9 mouse cellular contexts compared by ENCODE assay signal in genomic region chr7:6191376-6191775, GRCm38 (mm10). TPM values are rescaled to one million over a fixed set of nuclear protein-coding genes. Genes with fewer than 3 reads are reported as not detected.
DNase-seq lines count a peak whose midpoint lies in the region; ATAC-seq lines count a peak whose summit lies in the region.
"Had no signal": no experiment of that assay in that cellular context is flagged by ENCODE, and none has a peak within 500 bp of the region (broad histone marks: within the 10 kb centered on the region; RNA-seq: fewer than 3 reads in every experiment).

No protein-coding gene starts in this region.

- H3K4me1 ChIP-seq in midbrain, embryonic 10.5 days, result no peaks in the 10 kb centered on the region
- no peaks in the 10 kb centered on the region for H3K4me1 ChIP-seq in midbrain, embryonic 16.5 days (ENCODE audit: control insufficient read depth, insufficient read depth, low read length)
- H3K4me1 ChIP-seq in forebrain, embryonic 14.5 days (ENCODE audit: control insufficient read depth, insufficient read depth, low read length), result no peaks in the 10 kb centered on the region
- H3K4me1 ChIP-seq in limb, embryonic 10.5 days, result peaks cover 4% of the 10 kb centered on the region

- no peak for ATAC-seq in midbrain, embryonic 16.5 days
- peak; percentile 36; the same call in 1 of the 2 replicates for ATAC-seq in forebrain, embryonic 14.5 days
- peak; percentile 74 for ATAC-seq in inflammation-experienced regulatory T-cells, adult 6 months

- H3K9me3 ChIP-seq in midbrain, embryonic 10.5 days (replicated peaks), result peaks cover 8% of the 10 kb centered on the region; the same call in 1 of the 2 replicates
- no peaks in the 10 kb centered on the region for H3K9me3 ChIP-seq in midbrain, embryonic 16.5 days (replicated peaks; ENCODE audit: control insufficient read depth, low read length, poor library complexity, severe bottlenecking)
- no peaks in the 10 kb centered on the region for H3K9me3 ChIP-seq in forebrain, embryonic 14.5 days (replicated peaks; ENCODE audit: control insufficient read depth, low read length)
- H3K9me3 ChIP-seq in limb, embryonic 10.5 days (replicated peaks), result no peaks in the 10 kb centered on the region

- WGBS in midbrain, embryonic 10.5 days, result 35% methylated on average over 3 of the region's 3 CpGs
- 44% methylated on average over 3 of the region's 3 CpGs for WGBS in midbrain, embryonic 16.5 days
- WGBS in forebrain, embryonic 14.5 days, result 48% methylated on average over 3 of the region's 3 CpGs
- WGBS in limb, embryonic 10.5 days, result 38% methylated on average over 3 of the region's 3 CpGs

- no peak overlapping the region for H3K27ac ChIP-seq in midbrain, embryonic 10.5 days (replicated peaks)
- no peak overlapping the region for H3K27ac ChIP-seq in midbrain, embryonic 16.5 days (ENCODE audit: low read length)
- no peak overlapping the region for H3K27ac ChIP-seq in forebrain, embryonic 14.5 days (ENCODE audit: low read depth, low read length)
- no peak overlapping the region for H3K27ac ChIP-seq in limb, embryonic 10.5 days

- H3K9ac ChIP-seq in midbrain, embryonic 16.5 days (ENCODE audit: low read depth, low read length), result no peak overlapping the region
- no peak overlapping the region for H3K9ac ChIP-seq in forebrain, embryonic 14.5 days (ENCODE audit: low read length)

- H3K36me3 ChIP-seq in midbrain, embryonic 10.5 days, result peaks cover 44% of the 10 kb centered on the region
- peaks cover 25% of the 10 kb centered on the region for H3K36me3 ChIP-seq in midbrain, embryonic 16.5 days (ENCODE audit: control insufficient read depth, insufficient read depth, low read length)
- peaks cover 44% of the 10 kb centered on the region for H3K36me3 ChIP-seq in forebrain, embryonic 14.5 days (ENCODE audit: control insufficient read depth, insufficient read depth, low read length)
- peaks cover 40% of the 10 kb centered on the region for H3K36me3 ChIP-seq in limb, embryonic 10.5 days

- H3K27me3 ChIP-seq in midbrain, embryonic 10.5 days (ENCODE audit: low read depth, poor library complexity, severe bottlenecking), result peaks cover 13% of the 10 kb centered on the region
- no peaks in the 10 kb centered on the region for H3K27me3 ChIP-seq in midbrain, embryonic 16.5 days (ENCODE audit: control insufficient read depth, insufficient read depth, low read depth, low read length)
- H3K27me3 ChIP-seq in forebrain, embryonic 14.5 days (replicated peaks; ENCODE audit: control insufficient read depth, insufficient read depth, low read length), result no peaks in the 10 kb centered on the region
- peaks cover 21% of the 10 kb centered on the region for H3K27me3 ChIP-seq in limb, embryonic 10.5 days (ENCODE audit: low read depth, poor library complexity, severe bottlenecking)

- no peak overlapping the region for H3K4me3 ChIP-seq in midbrain, embryonic 10.5 days
- no peak overlapping the region for H3K4me3 ChIP-seq in midbrain, embryonic 16.5 days (ENCODE audit: low read depth, low read length)
- no peak overlapping the region for H3K4me3 ChIP-seq in forebrain, embryonic 14.5 days (ENCODE audit: low read depth, low read length)
- H3K4me3 ChIP-seq in limb, embryonic 10.5 days, result no peak overlapping the region

- no peak overlapping the region for H3K4me2 ChIP-seq in midbrain, embryonic 16.5 days (ENCODE audit: low read length)
- no peak overlapping the region for H3K4me2 ChIP-seq in forebrain, embryonic 14.5 days (ENCODE audit: low read length)

- peak; percentile 54 for DNase-seq in midbrain, embryonic 10.5 days (ENCODE audit: low spot score)
- DNase-seq in brain, adult 2 months (ENCODE audit: low read depth, low spot score), result peak; percentile 90
- DNase-seq in forebrain, embryonic 14.5 days (ENCODE audit: low spot score), result peak; percentile 73
- peak; percentile 76 for DNase-seq in limb, embryonic 10.5 days (ENCODE audit: low spot score)
- DNase-seq in retina, embryonic 14.5 days (ENCODE audit: low spot score), result peak; percentile 85
- peak; percentile 22 to 79 for DNase-seq in urinary bladder, adult 18-20 months (ENCODE audit: low spot score in 2 of 2)

RNA-seq across cellular contexts. Expression of gene Galp, which starts 5.5 kb away (rescaled TPM):
- not detected in 2 replicates for polyA plus RNA-seq in midbrain, embryonic 10.5 days (2016; fragmentation: Nextera tagmentation; extraction: Ambion mirVana)
- polyA plus RNA-seq in midbrain, embryonic 16.5 days (2015; fragmentation: Nextera tagmentation; extraction: Ambion mirVana), result not detected in 2 replicates
- polyA plus RNA-seq in forebrain, embryonic 14.5 days (2014; fragmentation: Nextera tagmentation; extraction: Ambion mirVana), result not detected in 2 replicates
- polyA plus RNA-seq in inflammation-experienced regulatory T-cells, adult 6 months (2017; shearing (Covaris generic)), result not detected
- polyA plus RNA-seq in limb, embryonic 10.5 days (2016; fragmentation: Nextera tagmentation; extraction: Ambion mirVana), result not detected in 2 replicates
- polyA plus RNA-seq: stomach, embryonic 14.5 days had no signal

RNA-seq across cellular contexts. Expression of gene Zfp444, which starts 19.4 kb away (rescaled TPM):
- polyA plus RNA-seq in midbrain, embryonic 10.5 days (2016; fragmentation: Nextera tagmentation; extraction: Ambion mirVana), result 81.8 and 86.1 TPM in 2 replicates
- polyA plus RNA-seq in midbrain, embryonic 16.5 days (2015; fragmentation: Nextera tagmentation; extraction: Ambion mirVana), result 94.9 and 95.7 TPM in 2 replicates
- 88.2 and 96.3 TPM in 2 replicates for polyA plus RNA-seq in forebrain, embryonic 14.5 days (2014; fragmentation: Nextera tagmentation; extraction: Ambion mirVana)
- 1 to 10 TPM; 6.3 to 7.5 (median 6.4) TPM for polyA plus RNA-seq in inflammation-experienced regulatory T-cells, adult 6 months (2017; shearing (Covaris generic))
- 85.6 and 88.3 TPM in 2 replicates for polyA plus RNA-seq in limb, embryonic 10.5 days (2016; fragmentation: Nextera tagmentation; extraction: Ambion mirVana)

RNA-seq across cellular contexts. Expression of gene Zscan5b, which starts 30.7 kb away (rescaled TPM):
- polyA plus RNA-seq in midbrain, embryonic 10.5 days (2016; fragmentation: Nextera tagmentation; extraction: Ambion mirVana), result not detected in 2 replicates
- not detected in 2 replicates for polyA plus RNA-seq in midbrain, embryonic 16.5 days (2015; fragmentation: Nextera tagmentation; extraction: Ambion mirVana)
- polyA plus RNA-seq in forebrain, embryonic 14.5 days (2014; fragmentation: Nextera tagmentation; extraction: Ambion mirVana), result not detected in 2 replicates
- under 1 TPM in 1 of 3 experiments, not detected in 2; 0.85 TPM for polyA plus RNA-seq in inflammation-experienced regulatory T-cells, adult 6 months (2017; shearing (Covaris generic))
- not detected in 2 replicates for polyA plus RNA-seq in limb, embryonic 10.5 days (2016; fragmentation: Nextera tagmentation; extraction: Ambion mirVana)
- polyA plus RNA-seq: stomach, embryonic 14.5 days had no signal

RNA-seq across cellular contexts. Expression of gene Zfp787, which starts 35.6 kb away (rescaled TPM):
- 25.0 and 27.3 TPM in 2 replicates for polyA plus RNA-seq in midbrain, embryonic 10.5 days (2016; fragmentation: Nextera tagmentation; extraction: Ambion mirVana)
- 22.5 and 23.1 TPM in 2 replicates for polyA plus RNA-seq in midbrain, embryonic 16.5 days (2015; fragmentation: Nextera tagmentation; extraction: Ambion mirVana)
- polyA plus RNA-seq in forebrain, embryonic 14.5 days (2014; fragmentation: Nextera tagmentation; extraction: Ambion mirVana), result 12.6 and 13.8 TPM in 2 replicates
- polyA plus RNA-seq in inflammation-experienced regulatory T-cells, adult 6 months (2017; shearing (Covaris generic)), result 1 to 10 TPM; 4.2 to 5.8 (median 4.3) TPM
- polyA plus RNA-seq in limb, embryonic 10.5 days (2016; fragmentation: Nextera tagmentation; extraction: Ambion mirVana), result 29.8 and 32.4 TPM in 2 replicates
